Mouse (Mus musculus): Measurements from ENCODE around the gene Itih2. TPM values are rescaled to one million over a fixed set of nuclear protein-coding genes. Genes with fewer than 3 reads are reported as not detected.

The Itih2 gene
- total RNA-seq (2022), result 1 to 10 TPM; 1.5 to 2.8 (median 2.3) TPM

GRCm38 (mm10) chr2:10131296-10131695 lies at the start of gene Itih2:
Gene Itih2, minus strand, starts transcription at chr2:10131396.
- DNase-seq (ENCODE audit: low spot score in 2 of 2), result no peak

- DNase-seq (ENCODE audit: low spot score in 2 of 2), result no peak
These were observed 38.8 kb upstream of the Itih2 start for GRCm38 (mm10) chr2:10169991-10170390.

GRCm38 (mm10) chr2:10168016-10168415 lies 36.8 kb upstream of the Itih2 start:
- DNase-seq (ENCODE audit: low spot score in 2 of 2), result no peak

GRCm38 (mm10) chr2:10167283-10167682 lies 36.1 kb upstream of the Itih2 start:
- no peak for DNase-seq (ENCODE audit: low spot score in 2 of 2)

- DNase-seq (ENCODE audit: low spot score in 2 of 2), result no peak
These were observed 35.4 kb upstream of the Itih2 start for GRCm38 (mm10) chr2:10166635-10167034.

GRCm38 (mm10) chr2:10162011-10162410 lies 30.8 kb upstream of the Itih2 start:
- DNase-seq (ENCODE audit: low spot score in 2 of 2), result no peak

GRCm38 (mm10) chr2:10157184-10157583 lies 26.0 kb upstream of the Itih2 start:
- no peak for DNase-seq (ENCODE audit: low spot score in 2 of 2)

- no peak for DNase-seq (ENCODE audit: low spot score in 2 of 2)
These were observed 22.2 kb upstream of the Itih2 start, which contains the start of gene Itih5 for GRCm38 (mm10) chr2:10153201-10154075. Gene Itih5, plus strand, starts transcription at chr2:10153571.

- no peak for DNase-seq (ENCODE audit: low spot score in 2 of 2)
These were observed 21.4 kb upstream of the Itih2 start for GRCm38 (mm10) chr2:10152590-10152989.

- peak in 1 of 2 experiments; percentile 58 for DNase-seq (ENCODE audit: low spot score in 2 of 2)
These were observed 16.0 kb upstream of the Itih2 start for GRCm38 (mm10) chr2:10147176-10147575.

- DNase-seq (ENCODE audit: low spot score in 2 of 2), result no peak
These were observed 14.3 kb upstream of the Itih2 start for GRCm38 (mm10) chr2:10145514-10145913.

GRCm38 (mm10) chr2:10142472-10143454 lies 11.6 kb upstream of the Itih2 start:
- peak in 1 of 2 experiments; percentile 35 for DNase-seq (ENCODE audit: low spot score in 2 of 2)

GRCm38 (mm10) chr2:10140456-10140855 lies 9.3 kb upstream of the Itih2 start:
- DNase-seq (ENCODE audit: low spot score in 2 of 2), result no peak

- DNase-seq (ENCODE audit: low spot score in 2 of 2), result no peak
These were observed 6.1 kb upstream of the Itih2 start for GRCm38 (mm10) chr2:10137320-10137719.

GRCm38 (mm10) chr2:10133941-10134340 lies 2.7 kb upstream of the Itih2 start:
- no peak for DNase-seq (ENCODE audit: low spot score in 2 of 2)

- no peak for DNase-seq (ENCODE audit: low spot score in 2 of 2)
These were observed 932 bp upstream of the Itih2 start for GRCm38 (mm10) chr2:10132128-10132527.

GRCm38 (mm10) chr2:10130341-10130990 lies 730 bp downstream of the Itih2 start:
- DNase-seq (ENCODE audit: low spot score in 2 of 2), result peak in 1 of 2 experiments; percentile 32

GRCm38 (mm10) chr2:10128571-10128970 lies 2.6 kb downstream of the Itih2 start:
- DNase-seq (ENCODE audit: low spot score in 2 of 2), result no peak

- DNase-seq (ENCODE audit: low spot score in 2 of 2), result no peak
These were observed 3.7 kb downstream of the Itih2 start for GRCm38 (mm10) chr2:10127471-10127870.

GRCm38 (mm10) chr2:10126122-10126521 lies 5.1 kb downstream of the Itih2 start:
- no peak for DNase-seq (ENCODE audit: low spot score in 2 of 2)

GRCm38 (mm10) chr2:10121826-10122225 lies 9.4 kb downstream of the Itih2 start:
- DNase-seq (ENCODE audit: low spot score in 2 of 2), result no peak
